Mouse (Mus musculus) T-cell, adult 2 months (primary cell): ENCODE results near the gene 4921511C20Rik.

Source experiments
- DNase-seq: peaks from one replicate; pipeline ENCODE4 v3.0.0; 2022; ENCODE audit warnings: low spot score

4921511C20Rik gene

GRCm38 (mm10) chrX:127393993-127394392 is at the start of gene 4921511C20Rik:
4921511C20Rik (plus strand) TSS chrX:127394293.
- DNase-seq: no peak
